Mouse (Mus musculus) c-Kit-positive CD71-positive TER-119-positive erythroid progenitor cells, embryonic 14.5 days (primary cell): ENCODE measurements around the gene Nras.
A peak's percentile ranks its signal among the peaks of the same experiment; 100 is the strongest.

ENCODE experiments used
- DNase-seq: peaks from one replicate; pipeline ENCODE4 v3.0.0-alpha.2; 2013; ENCODE audit warnings: low spot score

Nras gene

DNA sequence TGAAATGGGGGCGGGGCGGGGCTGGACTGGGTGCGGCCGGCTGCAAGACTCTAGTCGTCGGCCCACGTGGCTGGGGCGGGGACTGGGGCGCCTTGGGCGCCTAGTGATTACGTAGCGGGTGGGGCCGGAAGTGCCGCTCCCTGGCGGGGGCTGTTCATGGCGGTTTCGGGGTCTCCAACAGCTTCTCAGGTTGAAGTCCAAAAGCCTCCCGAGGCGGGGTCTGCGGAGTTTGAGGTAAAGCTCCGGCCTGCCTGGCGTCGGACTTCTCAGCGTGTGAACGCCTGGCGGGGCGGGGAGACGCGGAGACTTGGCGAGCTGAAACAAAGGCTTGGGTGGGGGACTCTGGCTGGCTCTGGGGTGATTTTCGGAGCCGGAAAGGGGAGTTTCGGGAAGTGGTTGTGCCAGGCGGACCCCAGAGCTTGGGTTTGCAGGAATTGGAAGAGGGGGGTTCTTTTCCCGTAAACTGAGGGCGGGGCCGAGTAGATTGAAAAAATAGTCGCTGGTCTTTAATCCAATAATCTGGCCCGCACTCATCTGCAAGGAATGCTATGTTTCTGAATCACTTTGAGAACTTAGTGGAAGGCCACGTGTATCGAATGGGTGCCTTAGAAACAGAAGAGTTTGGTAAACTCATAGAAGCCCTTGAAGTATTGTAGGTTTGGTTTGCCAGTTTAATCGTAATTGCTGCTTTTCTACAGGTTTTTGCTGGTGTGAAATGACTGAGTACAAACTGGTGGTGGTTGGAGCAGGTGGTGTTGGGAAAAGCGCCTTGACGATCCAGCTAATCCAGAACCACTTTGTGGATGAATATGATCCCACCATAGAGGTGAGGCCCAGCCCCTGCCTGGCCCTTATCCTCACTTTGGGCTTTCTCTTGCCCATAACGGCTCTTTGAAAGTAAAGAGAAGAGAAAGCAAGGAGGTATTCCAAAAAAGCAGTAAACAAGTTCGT lies at the start of gene Nras:
Gene Nras (plus strand): TSS at position 79 of the 951 bp plus-strand sequence.
- DNase-seq, result peak; percentile 88

DNA sequence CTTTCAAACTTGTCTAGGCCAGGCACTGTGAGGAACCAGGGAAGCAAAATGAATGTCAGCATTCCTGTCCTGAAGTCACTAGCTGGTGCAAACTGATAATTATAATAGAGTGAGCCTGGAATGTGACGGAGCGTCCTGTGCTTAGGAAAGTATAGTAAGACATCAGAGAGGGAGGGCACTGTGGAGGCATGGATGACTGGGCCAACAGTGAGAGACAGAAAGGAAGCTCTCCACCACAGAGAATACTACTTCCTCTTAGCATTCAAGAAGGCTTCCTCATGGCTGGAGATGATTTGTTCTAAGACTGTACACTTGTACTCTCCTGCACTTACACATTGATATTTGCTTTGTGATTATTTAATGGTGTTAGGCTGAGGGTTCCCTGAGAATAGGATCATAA lies 40.7 kb upstream of the Nras start:
- no peak for DNase-seq

DNA sequence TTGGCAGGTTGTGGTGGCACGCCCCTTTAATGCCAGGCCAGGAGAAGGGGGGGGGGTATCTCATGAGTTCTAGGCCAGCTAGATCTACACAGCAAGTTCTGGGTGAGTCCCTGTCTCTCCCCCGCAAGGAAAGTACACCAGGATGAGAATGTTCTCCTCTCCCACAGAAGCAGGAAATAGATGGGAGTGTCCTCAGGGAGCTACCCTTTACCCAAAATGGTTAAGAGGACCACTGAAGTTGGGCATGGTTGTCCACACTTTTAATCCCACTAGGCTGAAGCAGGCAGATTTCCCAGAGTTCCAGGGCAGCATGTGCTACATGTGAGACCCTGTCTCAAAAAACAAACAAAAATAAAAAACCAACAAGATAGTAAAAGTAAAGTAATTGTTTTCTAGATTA lies 38.6 kb upstream of the Nras start:
- no peak for DNase-seq

DNA sequence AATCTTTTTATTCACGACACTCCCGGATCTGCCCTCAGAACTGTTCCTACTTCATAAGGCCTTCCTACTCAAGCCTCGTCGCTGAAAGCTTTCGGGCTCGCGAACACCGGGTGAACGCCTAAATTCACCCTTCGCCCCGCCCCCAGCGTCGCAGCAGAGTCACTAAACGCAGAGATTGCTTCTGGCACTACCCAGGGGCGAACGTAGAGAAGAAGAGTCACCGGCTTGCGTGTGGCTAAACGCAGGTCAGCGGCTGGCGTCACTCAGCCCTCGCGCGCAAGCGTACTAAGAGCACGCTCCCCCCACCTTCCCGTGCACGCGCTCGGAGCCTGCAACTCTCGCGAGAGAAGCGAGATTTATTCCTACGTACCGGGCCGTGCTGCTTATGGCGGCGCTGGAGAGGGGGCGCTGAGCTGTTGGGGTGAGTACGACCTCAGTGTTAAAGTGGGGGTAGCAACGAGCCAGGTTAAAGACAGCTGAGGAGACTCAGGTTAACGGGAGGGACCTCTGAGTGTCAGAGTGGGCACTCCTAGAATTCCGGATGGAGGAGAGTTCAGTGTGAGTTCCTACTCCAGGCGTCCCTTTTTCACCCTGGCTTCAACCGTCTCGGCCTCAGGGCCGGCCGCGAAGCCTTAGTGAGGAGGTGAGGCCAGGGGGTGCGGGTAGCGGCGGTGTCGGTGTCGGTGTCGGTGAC lies 37.7 kb upstream of the Nras start, which contains the start of gene Csde1:
Gene Csde1 (plus strand): TSS at position 178 of the 694 bp plus-strand sequence.
- DNase-seq, result peak; percentile 95

DNA sequence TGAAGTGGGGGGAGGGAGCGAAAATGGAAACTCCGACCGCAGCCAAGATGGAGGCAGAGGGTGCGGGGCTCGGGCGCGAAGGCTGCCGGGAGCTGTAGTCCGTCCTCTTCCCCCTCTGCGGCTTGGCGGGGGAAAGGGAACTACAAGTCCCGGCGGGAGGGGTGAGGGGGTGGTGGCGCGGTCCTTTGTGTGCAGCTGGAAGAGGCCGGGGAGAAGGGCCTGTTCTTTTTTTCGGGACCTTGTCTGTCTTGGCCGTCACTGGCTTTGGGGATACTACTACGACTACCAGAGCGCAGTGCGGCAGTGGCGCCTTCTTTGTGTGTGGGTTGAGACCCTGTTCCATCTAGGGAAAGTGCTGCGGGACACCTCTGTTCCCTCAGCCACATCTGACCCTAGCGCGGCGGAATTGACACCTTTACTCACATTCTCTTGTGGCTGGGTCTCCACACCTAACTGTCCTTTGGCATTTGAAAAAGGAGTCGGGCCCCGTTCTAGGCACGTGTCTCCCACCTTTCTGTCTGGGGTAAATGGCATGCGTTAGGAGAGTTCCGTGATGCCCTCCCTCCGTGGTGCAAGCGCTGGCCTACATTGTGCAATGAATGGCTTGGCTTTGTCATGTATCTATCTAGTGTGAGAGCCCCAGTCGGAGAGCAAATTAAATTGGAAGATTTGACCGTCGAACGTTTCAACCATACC lies 37.0 kb upstream of the Nras start:
- DNase-seq, result peak; percentile 84

DNA sequence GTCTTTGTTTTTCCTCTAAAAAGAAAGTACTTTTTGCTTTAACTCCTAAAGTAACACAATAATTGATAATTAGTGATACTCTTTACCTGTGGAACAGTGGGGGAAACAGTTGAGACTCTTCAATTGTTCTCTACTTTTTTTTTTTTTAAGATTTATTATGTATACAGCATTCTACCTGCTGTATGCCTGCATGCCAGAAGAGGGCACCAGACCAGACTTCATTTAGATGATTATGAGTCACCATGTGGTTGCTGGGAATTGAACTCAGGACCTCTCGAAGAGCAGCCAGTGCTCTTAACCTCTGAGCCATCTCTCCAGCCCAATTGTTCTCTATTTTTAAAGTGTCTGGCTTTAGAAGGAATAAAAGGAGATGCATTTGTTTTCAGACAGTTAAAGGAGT lies 31.9 kb upstream of the Nras start:
- DNase-seq, result peak; percentile 20

DNA sequence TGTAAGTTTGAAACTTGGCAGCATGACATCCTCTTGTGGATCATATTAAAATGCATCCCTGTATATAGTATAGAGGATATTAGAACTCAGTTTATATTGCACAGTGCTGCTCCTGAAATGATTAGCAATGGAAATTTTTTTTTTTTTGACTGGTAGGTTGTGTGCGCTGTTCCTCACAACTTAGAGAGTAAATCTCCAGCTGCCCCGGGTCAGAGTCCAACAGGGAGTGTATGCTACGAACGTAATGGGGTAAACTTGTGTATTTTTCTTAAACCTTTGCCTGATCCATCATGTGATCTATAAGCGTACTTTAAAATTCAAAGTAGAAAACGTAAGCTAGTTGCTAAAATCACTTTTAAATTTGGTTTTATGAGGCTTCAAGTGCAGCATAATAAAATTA lies 17.8 kb upstream of the Nras start:
- no peak for DNase-seq

DNA sequence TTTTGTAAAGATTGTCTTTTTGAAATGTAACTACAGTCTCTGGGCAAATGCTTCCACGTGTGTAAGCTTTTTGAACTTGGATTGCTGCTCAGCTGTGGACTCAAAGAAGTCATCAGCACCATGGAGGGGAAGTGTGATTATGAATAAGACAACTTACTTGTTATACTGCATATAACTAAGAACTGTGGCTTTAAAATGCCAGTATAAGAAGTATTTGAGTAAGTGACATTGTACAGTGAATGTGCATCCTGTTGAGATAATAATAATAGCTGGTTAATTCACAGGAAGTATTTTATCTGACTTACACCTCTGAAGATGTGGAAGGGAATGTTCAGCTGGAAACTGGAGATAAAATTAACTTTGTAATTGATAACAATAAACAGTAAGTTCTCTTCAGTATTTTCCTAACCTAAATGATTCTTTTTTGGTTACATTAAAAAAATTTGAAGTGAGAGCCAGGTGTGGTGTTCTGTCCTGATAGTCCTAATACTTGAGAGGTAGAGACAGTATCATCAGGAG lies 17.2 kb upstream of the Nras start:
- DNase-seq, result no peak

DNA sequence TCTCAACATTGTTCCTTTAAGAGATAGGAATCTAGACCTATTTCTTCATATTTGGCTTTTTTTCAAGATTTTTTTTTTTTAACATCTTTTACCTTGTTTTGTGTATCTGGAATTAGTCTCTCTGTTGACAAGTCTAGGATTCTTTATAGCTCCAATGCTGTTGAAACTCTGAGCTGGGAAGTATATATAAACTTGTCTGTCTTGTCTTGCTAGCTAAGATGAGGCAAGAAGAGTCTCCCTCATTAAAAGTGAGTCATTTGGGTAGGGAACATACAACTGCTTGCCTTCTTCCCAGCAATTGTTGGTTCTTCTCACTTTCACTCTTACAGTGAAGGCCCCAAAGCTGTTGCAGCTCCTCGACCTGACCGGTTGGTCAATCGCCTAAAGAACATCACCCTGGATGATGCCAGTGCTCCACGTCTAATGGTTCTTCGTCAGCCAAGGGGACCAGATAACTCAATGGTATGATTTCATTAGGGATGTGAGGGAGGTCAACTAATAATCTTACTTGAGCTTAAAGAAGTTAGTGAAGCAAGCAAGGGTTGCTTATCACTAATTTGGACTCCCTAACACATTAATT lies 2.0 kb upstream of the Nras start:
- no peak for DNase-seq

DNA sequence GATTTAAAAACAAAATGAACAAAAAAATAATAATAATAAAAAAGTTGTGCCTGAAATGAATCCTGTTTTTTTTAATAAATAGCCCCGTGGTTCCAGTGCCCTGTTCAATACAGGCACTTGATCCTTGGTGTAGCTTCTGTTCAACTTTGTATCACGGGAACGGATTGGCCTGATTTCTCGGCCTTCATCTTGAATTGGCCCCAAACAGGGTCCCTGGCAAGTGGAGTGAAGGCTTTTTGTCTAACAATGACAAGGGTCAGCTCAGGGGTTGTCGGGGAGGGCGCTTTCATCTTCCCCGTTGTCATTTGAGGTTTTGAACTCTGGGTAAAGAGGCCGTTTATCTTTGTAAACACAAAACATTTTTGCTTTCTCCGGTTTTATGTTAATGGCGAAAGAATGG lies 333 bp upstream of the Nras start:
- no peak for DNase-seq

DNA sequence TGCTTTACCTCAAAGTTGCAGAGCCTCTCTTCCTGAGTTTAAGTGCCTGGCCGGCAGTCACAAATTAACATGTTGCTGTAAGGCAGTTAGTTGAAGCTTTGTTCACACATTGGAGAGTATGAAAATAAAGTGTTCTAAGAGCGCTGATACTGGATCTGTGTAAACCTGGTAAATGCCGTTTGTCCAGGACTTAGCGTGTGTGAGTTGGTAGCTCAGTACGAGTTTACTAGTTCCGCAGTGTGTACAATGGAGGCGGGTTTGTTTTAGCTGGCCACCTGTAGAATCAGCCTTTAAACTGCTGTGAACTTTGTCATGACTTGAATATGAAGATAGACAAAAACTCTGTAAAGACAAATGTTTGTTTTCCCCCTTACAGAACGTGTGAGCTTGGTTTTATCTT lies 8.8 kb downstream of the Nras start:
- no peak for DNase-seq

DNA sequence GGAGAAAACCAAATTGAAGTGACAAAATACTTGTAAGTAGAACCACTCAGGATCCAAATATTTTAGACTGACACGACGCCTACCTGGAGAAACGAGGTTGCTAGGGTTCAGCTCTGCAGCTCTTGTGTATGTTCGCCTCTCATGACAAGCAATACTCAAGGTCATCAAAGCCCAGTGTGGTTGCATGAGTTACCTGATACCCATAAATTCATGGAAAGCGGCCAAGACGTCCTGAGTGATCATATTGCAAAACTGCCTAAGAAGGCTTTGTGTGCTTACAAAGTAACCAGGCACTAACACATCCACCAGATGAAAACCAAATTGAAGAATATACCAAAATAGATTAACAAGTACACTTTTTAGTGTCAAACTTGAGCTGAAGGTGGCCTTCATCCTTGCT lies 10.9 kb downstream of the Nras start:
- DNase-seq, result no peak

DNA sequence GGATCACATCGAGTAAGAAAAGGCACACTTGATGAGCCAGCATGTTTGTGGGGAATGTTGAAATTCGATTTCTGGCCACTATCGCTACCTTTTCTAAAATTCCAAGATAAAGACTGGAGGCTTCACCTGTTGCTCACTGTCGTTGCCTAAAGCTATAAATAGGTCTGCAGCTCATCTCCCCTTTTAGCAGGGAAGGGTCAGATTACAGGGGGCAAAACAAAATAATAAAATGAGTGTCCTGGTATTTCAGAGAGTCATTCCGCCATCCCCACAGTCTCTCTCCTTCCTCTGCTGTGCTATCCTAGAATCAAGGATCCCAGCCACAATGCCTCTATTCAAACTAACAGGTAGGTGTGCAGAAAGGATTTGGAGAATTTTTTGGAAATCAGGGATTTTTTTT lies 15.7 kb downstream of the Nras start, which contains the start of gene Ampd1:
Gene Ampd1 (plus strand): TSS at position 244 of the 400 bp plus-strand sequence.
- no peak for DNase-seq

DNA sequence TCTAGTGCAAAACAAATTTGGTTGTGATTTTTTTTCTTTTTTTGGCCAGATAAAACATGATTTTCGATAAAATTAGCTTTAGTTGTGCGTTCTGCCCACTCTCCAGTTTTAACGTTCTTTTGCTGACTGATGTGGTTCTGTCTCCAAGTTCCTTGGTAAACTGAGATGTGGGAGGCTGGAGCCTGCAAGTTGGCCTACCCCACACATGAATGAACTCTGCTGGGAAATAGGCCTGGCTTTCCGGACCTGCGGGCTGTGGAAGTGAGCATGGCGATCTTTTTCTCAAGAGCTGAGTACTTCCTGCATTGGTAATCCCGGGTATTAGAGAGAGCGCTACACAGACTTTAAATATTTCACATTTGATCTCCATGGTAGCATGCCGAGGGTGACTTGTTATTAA lies 17.8 kb downstream of the Nras start:
- DNase-seq, result no peak

DNA sequence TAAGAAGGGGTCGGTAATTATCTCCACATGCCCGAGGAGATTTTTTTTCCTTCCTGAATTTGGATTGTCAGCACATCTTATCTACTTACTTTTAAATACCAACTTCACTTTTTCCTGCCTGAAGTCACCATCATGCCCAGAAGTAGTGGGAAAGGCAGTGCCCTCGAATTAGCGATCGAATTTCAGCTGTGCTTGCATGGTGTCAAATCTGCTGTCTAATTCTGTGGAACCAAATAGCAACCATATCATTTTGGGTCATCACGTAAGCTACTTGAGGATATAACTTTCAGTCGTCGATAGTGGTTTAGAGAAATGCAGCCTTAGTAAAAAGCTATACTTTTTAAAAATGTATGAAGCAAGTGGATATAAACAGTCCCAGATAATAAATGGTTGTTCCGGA lies 18.4 kb downstream of the Nras start:
- no peak for DNase-seq

DNA sequence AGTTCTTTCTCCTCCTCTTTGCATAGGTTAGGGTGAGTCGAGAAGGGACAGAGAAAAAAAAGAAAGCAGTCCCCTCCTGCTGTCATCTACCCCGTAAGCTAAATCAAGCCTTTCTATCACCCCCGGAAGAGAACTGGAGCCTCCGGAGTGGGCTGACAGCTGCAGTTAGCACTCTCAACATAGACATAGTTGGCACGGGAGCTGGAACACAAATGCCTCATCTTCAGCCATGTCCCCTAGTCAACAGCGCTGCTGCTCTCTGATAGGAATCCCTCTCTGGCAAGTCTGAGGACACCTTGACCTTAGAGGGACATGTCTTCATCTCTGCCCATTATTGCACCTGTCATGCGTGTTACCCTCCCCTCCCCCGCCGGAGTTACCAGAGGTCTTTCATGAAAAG lies 21.2 kb downstream of the Nras start:
- no peak for DNase-seq

DNA sequence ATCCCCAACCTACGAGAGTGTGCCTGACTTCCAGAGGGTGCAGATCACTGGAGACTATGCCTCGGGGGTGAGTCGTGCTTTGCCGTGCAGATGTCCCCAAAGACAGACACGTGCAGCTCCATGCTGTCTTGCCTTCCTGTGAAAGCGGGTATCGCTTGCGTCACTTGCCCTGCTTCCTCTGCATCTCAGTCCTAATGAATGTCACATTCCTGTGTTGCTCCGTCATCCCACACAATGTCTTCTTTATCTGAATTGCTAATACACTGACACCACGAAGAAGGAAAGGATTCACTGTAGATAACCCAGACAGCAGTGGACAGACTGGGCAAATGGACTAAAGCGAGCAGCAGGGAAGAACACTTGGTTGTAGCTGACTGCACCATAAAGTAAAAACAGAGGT lies 23.0 kb downstream of the Nras start:
- DNase-seq, result no peak

DNA sequence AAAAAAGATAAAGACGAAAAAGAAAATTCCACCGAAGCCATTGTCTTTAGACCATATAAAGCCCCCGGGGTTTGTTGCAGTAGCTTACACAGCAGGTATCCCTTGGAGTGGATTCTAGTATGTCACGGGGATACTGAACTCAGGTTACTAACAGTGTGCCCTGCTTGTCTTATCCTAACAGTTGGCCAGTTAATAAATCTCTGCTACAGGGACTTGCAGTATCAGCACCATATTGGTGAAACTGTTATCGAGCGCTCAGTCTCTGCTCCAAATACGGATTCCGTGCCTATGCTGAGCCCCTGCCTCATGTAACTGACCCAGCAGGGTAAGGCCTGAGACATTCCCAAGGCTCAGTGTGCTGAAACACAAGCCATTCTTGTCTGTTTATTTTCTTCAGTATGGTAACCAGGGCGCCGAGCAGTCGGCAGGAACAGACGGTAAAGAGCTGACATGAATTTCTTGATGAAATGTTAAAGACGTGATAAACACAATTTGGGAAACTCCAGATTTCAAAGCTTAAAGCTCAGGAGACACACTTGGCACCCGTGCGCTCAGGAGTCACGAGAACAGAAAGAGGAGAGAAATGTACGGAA lies 23.9 kb downstream of the Nras start:
- no peak for DNase-seq

DNA sequence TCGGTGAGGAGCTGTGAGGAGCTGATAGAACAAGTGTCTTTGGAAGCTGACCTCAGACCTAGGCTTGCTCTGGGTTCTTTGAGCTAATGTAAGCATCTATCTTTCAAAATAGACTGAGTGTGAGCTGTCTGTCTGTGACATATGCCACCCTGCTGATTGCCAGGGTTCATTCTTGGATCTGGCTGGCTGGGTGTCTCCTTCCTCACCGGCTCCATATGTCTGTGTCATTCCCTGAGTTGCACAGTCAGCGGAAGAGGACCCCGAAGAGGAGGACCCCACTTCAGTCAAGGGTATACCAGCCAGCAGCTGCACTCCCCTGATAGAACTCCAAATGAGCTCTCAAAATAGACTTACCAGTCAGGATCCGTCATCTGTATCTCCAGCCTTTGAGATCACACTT lies 24.7 kb downstream of the Nras start:
- no peak for DNase-seq

DNA sequence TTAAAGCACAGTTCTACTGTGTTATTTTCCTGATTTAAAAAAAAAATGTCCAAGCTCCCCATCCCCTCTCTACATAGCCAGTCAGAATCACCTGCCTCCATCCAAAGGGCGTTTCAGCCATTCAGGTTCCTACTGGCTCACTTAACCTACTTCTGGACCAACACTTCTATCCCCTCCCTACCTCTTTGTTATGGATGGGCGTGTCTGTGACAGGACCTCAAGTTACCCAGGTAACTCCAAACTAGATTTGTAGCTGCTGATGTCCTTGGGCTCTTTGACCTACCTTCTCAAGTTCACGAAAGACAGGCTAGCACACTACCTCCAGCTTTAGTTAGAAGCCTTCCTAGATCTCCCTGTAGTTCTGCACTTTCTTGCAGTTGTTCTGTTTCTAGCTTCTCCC lies 27.9 kb downstream of the Nras start:
- no peak for DNase-seq

DNA sequence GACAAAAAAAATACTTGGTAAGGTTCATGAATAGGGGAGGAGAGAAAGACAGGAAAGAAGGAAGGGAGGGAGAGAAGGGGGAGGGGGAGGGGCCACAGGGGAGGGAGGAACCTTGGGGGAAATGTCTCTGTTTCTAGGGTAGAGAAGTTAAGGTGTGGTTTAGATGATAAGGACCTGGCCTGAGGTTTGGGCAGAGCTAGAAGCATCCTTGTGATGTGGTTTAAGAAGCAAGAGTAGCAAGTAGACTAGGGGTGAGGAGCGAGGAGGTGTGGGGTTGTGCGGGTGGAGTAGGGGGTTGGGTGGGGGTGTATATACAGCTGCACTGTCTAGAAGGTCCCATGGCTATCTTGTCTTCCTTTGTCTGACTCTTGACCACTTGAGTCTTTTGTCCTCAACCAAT lies 33.7 kb downstream of the Nras start:
- no peak for DNase-seq

DNA sequence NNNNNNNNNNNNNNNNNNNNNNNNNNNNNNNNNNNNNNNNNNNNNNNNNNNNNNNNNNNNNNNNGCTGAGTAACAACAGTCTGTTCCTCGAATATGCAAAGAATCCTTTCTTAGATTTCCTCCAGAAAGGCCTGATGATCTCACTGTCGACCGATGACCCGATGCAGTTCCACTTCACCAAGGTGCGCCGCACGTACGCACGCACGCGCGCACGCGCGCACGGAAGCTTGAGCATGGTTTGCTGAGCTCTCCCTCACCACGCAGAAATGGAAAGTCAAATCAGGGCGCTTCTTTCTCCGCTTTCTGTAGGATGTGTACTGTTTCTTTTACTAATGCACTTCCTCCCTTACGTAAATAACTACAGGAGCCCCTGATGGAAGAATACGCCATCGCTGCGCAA lies 40.6 kb downstream of the Nras start:
- no peak for DNase-seq
